Mouse (Mus musculus): ENCODE results near the gene Lrrc3c.
"Not testable (repeated sequence)": the region's sequence is repeated elsewhere in the genome, so short reads cannot be mapped to it uniquely, and the experiment has no call there.

Lrrc3c gene

GRCm38 (mm10) chr11:98586087-98586891 lies 11.8 kb upstream of the Lrrc3c start:
- DNase-seq (ENCODE audit: low spot score) = no peak

DNA sequence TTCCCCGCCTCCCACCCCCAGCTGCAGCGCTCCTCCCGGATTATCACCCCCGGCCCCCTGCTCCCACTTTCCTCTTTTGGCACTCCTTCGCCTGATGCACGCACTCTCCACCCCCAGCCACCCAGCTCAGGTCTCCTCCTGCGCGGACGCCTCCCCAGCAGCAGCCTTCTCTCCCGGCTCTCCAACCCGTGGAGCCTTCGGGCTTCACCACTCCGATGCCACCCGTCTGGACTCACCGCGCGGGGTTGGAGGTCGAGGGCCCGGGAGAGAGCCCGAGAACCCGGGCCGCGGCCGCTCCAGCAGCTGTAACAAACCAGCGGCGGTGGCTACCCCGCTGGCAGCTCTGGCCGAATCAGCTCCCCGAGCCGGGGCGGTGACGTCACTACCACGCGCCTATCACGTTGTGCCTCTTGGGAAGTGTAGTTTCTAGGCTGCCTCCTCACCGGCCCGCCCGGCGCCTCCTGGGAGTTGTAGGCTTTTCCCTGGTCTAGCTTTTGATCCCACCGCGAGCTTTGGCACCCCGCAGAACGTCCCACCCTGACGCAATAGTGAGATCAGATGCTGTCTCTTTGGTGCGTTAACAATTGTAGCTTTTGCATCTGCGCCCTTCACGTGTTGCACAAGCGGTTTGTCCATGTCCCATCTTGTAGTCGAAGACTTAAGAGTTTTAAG lies 11.1 kb upstream of the Lrrc3c start, which contains the start of gene Ormdl3:
Gene Ormdl3, minus strand, starts transcription at position 477 of the 672 bp plus-strand sequence.
- peak; percentile 98 for DNase-seq (ENCODE audit: low spot score)

GRCm38 (mm10) chr11:98587684-98588546 lies 10.2 kb upstream of the Lrrc3c start:
- DNase-seq (ENCODE audit: low spot score) = peak; percentile 80

- DNase-seq (ENCODE audit: low spot score) = no peak
These were observed 9.2 kb upstream of the Lrrc3c start for GRCm38 (mm10) chr11:98588833-98589281.

GRCm38 (mm10) chr11:98589306-98589705 lies 8.8 kb upstream of the Lrrc3c start:
- DNase-seq (ENCODE audit: low spot score) = no peak

GRCm38 (mm10) chr11:98590548-98591445 lies 7.3 kb upstream of the Lrrc3c start:
- no peak for DNase-seq (ENCODE audit: low spot score)

DNA sequence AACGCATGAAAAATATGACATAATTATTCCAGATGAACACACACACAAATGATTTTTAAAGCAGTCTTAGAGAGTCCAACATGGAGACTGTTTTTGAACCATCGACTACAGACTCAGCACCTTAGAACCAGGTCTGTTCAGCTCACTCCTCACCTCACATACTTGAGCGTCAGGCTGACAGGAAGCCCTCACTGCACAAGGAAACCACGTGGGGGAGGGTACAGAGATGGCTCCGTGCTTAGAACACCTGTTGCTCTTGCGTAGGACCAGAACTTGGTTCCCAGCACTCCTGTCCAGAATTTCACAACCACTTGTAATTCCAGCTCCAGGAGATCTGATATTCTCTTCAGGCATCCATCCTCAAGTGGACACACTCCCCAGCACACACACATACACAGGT lies 3.1 kb upstream of the Lrrc3c start:
- DNase-seq (ENCODE audit: low spot score) = no peak

- DNase-seq (ENCODE audit: low spot score) = no peak
These were observed 2.6 kb upstream of the Lrrc3c start for GRCm38 (mm10) chr11:98595473-98595872.

DNA sequence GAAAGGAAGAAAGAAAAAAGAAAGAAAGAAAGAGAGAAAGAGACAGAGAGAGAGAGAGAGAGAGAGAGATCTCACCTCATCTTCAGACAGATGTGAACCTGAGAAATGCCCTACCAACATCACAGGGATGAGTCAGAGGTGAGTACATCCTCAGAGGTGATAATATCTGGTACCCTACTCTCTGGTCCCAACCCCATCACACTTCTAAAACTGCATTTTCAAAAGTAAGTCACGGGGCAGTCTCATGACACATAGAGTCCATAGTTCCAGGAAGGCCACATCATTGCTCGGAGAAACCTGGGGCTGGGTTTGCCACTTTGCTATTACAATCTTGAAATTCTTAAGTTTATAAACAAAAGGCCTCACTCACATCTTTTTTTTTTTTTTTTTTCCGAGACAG lies 2.1 kb upstream of the Lrrc3c start:
- DNase-seq (ENCODE audit: low spot score) = no peak

DNA sequence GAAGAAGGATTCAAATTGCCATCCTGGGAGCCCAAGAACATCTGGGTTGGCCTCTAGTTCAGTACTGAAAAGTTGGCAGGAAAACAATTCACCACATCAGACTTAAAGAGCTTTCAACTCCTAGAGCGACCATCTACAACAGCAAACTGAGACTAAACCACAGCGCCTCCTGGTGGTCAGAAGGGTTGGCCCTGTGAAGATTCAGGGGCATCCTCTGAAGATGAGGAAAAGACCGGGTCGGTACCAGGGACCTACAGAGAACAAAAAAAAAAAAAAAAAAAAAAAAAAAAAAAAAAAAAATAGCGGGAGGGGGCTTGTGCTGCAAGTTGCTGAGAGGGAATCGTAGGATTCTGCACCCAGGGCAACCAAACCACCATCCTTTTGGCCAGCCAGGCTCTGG lies 728 bp upstream of the Lrrc3c start:
- DNase-seq (ENCODE audit: low spot score) = peak; percentile 79

- DNase-seq (ENCODE audit: low spot score) = no peak
These were observed 780 bp downstream of the Lrrc3c start for GRCm38 (mm10) chr11:98598851-98599290.

GRCm38 (mm10) chr11:98599291-98599690 lies 1.2 kb downstream of the Lrrc3c start:
- DNase-seq (ENCODE audit: low spot score) = peak; percentile 6

GRCm38 (mm10) chr11:98602090-98602690 lies 4.1 kb downstream of the Lrrc3c start:
- DNase-seq (ENCODE audit: low spot score) = peak; percentile 77

- DNase-seq (ENCODE audit: low spot score) = no peak
These were observed 5.9 kb downstream of the Lrrc3c start for GRCm38 (mm10) chr11:98603953-98604352.

DNA sequence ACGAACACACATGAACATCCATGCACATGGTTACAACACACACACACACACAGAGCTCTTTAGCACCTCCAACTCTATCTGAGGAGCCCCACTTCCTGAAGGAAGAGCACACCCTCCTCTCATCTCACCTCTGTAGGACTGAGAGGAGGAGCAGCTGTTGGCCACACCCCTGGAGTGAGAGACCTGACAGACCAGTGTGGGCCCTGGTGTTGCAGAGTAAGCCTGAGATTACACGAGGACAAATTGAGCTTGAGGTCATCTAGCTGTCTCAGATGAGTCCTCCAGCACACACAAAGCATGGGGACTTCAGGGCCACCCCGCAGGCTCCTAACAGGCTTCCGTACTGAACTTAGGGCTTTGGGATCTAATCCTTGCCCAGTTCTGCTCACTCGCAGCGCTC lies 6.8 kb downstream of the Lrrc3c start:
- peak; percentile 8 for DNase-seq (ENCODE audit: low spot score)

DNA sequence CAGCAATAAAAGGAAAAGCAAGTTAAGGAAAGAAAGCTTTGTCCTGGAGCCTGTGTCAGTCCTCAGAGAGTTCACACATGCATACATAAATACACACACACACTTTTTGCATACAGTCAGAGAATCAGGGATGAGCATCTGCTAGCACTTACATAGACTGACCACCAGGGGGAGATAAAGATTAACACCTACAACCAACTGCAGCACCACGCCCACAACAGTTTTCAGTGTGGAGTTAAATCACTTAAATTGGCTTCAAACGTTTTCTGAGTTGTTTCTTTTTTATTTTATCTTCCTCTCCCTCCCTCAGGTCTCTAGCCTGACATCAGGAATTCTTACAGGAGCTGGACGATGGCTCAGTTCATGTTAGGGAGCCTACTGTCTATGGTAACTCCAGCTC lies 8.7 kb downstream of the Lrrc3c start:
- peak; percentile 43 for DNase-seq (ENCODE audit: low spot score)

DNA sequence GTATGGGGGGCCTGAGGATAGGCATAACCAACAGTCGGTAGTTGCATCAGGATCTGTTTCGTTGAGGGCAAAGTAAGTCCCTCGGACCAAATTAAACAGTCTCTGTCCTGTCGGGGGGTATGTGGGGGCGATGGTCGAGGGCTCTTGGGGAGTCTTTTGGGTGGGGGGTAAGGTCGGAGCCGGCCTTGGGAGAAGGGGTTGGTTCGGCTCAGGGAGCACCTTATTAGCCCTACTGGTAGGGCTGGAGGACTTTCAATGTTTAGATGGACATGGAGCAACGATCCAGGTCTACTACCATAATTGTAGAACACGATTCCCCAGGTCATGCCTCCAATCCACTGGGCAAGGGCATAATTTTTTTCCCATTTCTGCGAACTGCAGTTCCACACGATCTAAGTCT lies 22.7 kb downstream of the Lrrc3c start:
- DNase-seq (ENCODE audit: low spot score) = no peak

DNA sequence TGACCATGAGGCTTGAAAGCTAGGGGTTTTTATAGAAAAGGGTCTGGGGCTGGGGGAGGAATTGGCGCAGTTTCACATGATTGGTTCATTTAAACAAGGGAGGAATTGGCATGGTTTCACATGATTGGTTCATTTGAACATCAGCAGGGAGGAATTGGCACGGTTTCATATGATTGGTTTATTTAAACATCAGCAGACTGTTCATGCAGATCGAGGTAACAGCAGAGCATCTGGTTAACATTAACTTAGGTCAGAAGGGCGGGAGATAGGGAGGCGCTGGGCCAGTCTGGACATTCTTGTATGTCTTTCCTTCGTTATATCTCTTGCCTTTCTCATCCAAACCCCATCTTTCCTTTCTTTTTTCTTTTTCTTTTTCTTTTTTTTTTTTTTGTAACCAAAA lies 25.9 kb downstream of the Lrrc3c start:
- DNase-seq (ENCODE audit: low spot score) = not testable (repeated sequence)

DNA sequence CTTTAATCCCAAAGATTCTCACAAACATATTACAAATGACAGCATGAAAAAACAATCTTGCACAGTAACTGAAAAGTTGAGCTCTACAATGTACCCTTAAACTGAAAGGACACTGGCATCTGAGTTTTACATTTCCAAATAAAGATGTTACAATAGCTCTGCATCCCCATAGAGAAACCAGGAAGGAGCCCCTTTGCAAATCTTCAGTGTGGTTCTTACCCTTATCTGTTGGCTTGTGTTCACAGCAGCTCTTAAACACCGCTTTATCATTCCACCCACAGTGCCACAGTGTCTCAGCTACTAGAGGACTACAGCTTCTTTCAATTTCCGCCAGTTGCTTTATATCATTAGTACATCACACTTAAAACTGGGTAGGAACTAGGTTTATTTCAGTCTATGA lies 26.3 kb downstream of the Lrrc3c start:
- DNase-seq (ENCODE audit: low spot score) = not testable (repeated sequence)

DNA sequence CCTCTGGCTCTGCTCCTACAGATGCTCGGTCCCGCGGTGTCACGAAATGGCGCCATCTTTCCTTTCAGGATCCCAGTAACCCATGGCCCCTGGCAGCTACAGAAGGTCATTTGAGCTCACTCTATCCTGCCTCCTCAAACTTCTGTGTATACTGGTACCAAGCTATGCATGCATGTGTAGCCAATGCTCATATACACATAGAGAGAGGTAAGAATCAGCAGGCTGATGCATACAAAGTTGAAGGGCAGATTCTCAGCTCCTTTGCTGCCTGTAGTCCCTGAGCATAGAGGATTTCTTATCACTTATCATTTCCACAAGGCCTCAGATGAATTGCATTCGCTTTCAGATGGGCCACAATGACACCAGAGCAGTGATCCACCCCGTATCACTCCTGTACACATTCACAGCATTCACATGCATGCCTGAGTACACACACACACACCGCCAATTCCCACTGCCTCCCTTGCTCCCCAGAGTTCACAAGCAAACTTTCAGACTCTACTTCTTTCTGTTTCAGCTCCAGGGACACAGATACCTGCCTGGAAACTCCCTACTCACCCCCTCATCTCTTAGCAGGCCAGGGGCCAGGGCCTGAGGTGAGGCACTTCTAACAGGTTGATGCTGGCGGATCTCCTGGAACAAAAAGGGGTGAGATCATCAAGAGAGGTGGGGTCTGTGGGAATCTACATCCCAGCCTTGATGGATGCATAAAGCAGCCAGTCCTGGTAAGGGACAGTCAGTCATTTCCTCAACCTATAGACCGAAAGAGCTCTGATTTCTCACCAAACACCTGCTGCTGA lies 27.7 kb downstream of the Lrrc3c start, which contains the start of the genes Gm12355 and Gsdma3:
Gene Gm12355, minus strand, starts transcription at position 51 of the 800 bp plus-strand sequence.
Gene Gsdma3, plus strand, starts transcription at position 750 of the 800 bp plus-strand sequence.
- no peak for DNase-seq (ENCODE audit: low spot score)
